Mouse (Mus musculus) CH12.LX (cell line): ENCODE measurements around the gene Sned1. TPM values are rescaled to one million over a fixed set of nuclear protein-coding genes. Genes with fewer than 3 reads are reported as not detected.

ENCODE experiments used
- DNase-seq: peaks from one replicate; pipeline ENCODE4 v3.0.0-alpha.2; 2013; ENCODE audit errors: extremely low read depth
- H3K27ac ChIP-seq: 2 replicates; pipeline ENCODE4 v1.5.1; 2012; ENCODE audit warnings: low read depth, mild to moderate bottlenecking, control low read depth, moderate library complexity; ENCODE audit not compliant: insufficient read depth
- H3K27me3 ChIP-seq: replicated peaks from 2 replicates; pipeline ENCODE3; 2012; ENCODE audit warnings: inconsistent platforms
- H3K36me3 ChIP-seq, 2 experiments: replicated peaks in 1 of 2; 2 replicates each; pipeline versions ENCODE3 to v1.6.1; 2012; ENCODE audit warnings: inconsistent platforms in 1 of 2, low read length in 1 of 2, mild to moderate bottlenecking in 1 of 2, mixed read lengths in 1 of 2, moderate library complexity in 1 of 2; ENCODE audit not compliant: control insufficient read depth in 1 of 2, insufficient read depth in 1 of 2
- H3K4me1 ChIP-seq, 2 experiments: 2 replicates each; pipeline ENCODE4 v1.6.1; 2012; ENCODE audit warnings: inconsistent platforms in 1 of 2, moderate library complexity in 1 of 2; ENCODE audit not compliant: insufficient read depth in 2 of 2, control insufficient read depth in 1 of 2
- H3K4me2 ChIP-seq: 2 replicates; pipeline ENCODE4 v1.6.1; 2012; ENCODE audit warnings: low read depth, mild to moderate bottlenecking, control low read depth; ENCODE audit not compliant: poor library complexity, insufficient read depth, severe bottlenecking
- H3K4me3 ChIP-seq, 3 experiments: fragments of 150-350 bp in 1 of 3; sonication (generic) in 1 of 3; replicated peaks in 1 of 3; 2 replicates each; pipeline versions ENCODE3 to v1.5.1; 2011 to 2012; ENCODE audit warnings: low read depth in 2 of 3, low read length in 2 of 3, mild to moderate bottlenecking in 2 of 3, moderate library complexity in 2 of 3, control low read depth in 1 of 3, improper control_type of control experiment in 1 of 3, inconsistent platforms in 1 of 3, mixed read lengths in 1 of 3; ENCODE audit not compliant: poor library complexity in 1 of 3
- H3K79me2 ChIP-seq: replicated peaks from 2 replicates; pipeline ENCODE4 v1.6.1; 2012; ENCODE audit warnings: mild to moderate bottlenecking, moderate library complexity; ENCODE audit not compliant: control insufficient read depth, poor library complexity, insufficient read depth, severe bottlenecking; ENCODE audit errors: extremely low read depth
- H3K9ac ChIP-seq: 2 replicates; pipeline ENCODE4 v1.6.1; 2012; ENCODE audit warnings: low read depth, mild to moderate bottlenecking, control low read depth, moderate library complexity; ENCODE audit not compliant: insufficient read depth
- H3K9me3 ChIP-seq: replicated peaks from 2 replicates; pipeline ENCODE3; 2012; ENCODE audit warnings: low read length, inconsistent platforms, mixed read lengths
- CHD1 ChIP-seq: IDR thresholded peaks from 2 replicates; pipeline ENCODE4 v1.6.1; 2012; ENCODE audit warnings: low read depth, low read length, improper control_type of control experiment, inconsistent platforms
- CHD2 ChIP-seq: IDR thresholded peaks from 2 replicates; pipeline ENCODE4 v1.6.1; 2011; ENCODE audit warnings: low read length, improper control_type of control experiment
- CTCF ChIP-seq, 2 experiments: IDR thresholded peaks in 1 of 2; conservative IDR thresholded peaks in 1 of 2; 2 replicates each; pipeline ENCODE4 v1.5.1; 2011 to 2012; ENCODE audit warnings: low read depth in 2 of 2, low read length in 2 of 2, improper control_type of control experiment in 1 of 2, inconsistent platforms in 1 of 2, mild to moderate bottlenecking in 1 of 2, moderate library complexity in 1 of 2
- GABPA ChIP-seq: IDR thresholded peaks from 2 replicates; pipeline ENCODE4 v1.6.1; 2012; ENCODE audit warnings: low read depth, low read length, improper control_type of control experiment, inconsistent platforms; ENCODE audit not compliant: insufficient replicate concordance
- HCFC1 ChIP-seq: IDR thresholded peaks from 2 replicates; pipeline ENCODE4 v1.6.1; 2012; ENCODE audit warnings: low read depth, mild to moderate bottlenecking, inconsistent platforms, low read length, improper control_type of control experiment
- IRF4 ChIP-seq: IDR thresholded peaks from 2 replicates; pipeline ENCODE4 v1.6.1; 2014; ENCODE audit warnings: low read depth, mild to moderate bottlenecking, inconsistent platforms, low read length, improper control_type of control experiment
- JUND ChIP-seq: conservative IDR thresholded peaks from 2 replicates; pipeline ENCODE4 v1.6.1; 2011; ENCODE audit warnings: low read depth, low read length, improper control_type of control experiment
- MAFK ChIP-seq: IDR thresholded peaks from 2 replicates; pipeline ENCODE4 v1.6.1; 2011; ENCODE audit warnings: low read length, improper control_type of control experiment; ENCODE audit not compliant: insufficient replicate concordance
- MXI1 ChIP-seq: IDR thresholded peaks from 2 replicates; pipeline ENCODE4 v1.6.1; 2011; ENCODE audit warnings: mild to moderate bottlenecking, low read depth, low read length, improper control_type of control experiment
- MYC ChIP-seq: IDR thresholded peaks from 2 replicates; pipeline ENCODE4 v1.6.1; 2011; ENCODE audit warnings: low read depth, mild to moderate bottlenecking, improper control_type of control experiment, low read length
- NELFE ChIP-seq: IDR thresholded peaks from 2 replicates; pipeline ENCODE4 v1.6.1; 2011; ENCODE audit warnings: low read depth, low read length, improper control_type of control experiment
- NRF1 ChIP-seq: IDR thresholded peaks from 2 replicates; pipeline ENCODE4 v1.6.1; 2014; ENCODE audit warnings: low read depth, mild to moderate bottlenecking, inconsistent platforms, low read length, improper control_type of control experiment, moderate library complexity
- PAX5 ChIP-seq: IDR thresholded peaks from 2 replicates; pipeline ENCODE4 v1.6.1; 2012; ENCODE audit warnings: low read length, inconsistent platforms, mixed read lengths
- RCOR1 ChIP-seq: conservative IDR thresholded peaks from 2 replicates; pipeline ENCODE4 v1.6.1; 2012; ENCODE audit warnings: low read depth, mild to moderate bottlenecking, inconsistent platforms, low read length, improper control_type of control experiment
- SMC3 ChIP-seq: IDR thresholded peaks from 2 replicates; pipeline ENCODE4 v1.6.1; 2011; ENCODE audit warnings: low read depth, low read length, improper control_type of control experiment
- TBP ChIP-seq: conservative IDR thresholded peaks from 2 replicates; pipeline ENCODE4 v1.6.1; 2011; ENCODE audit warnings: low read depth, low read length, improper control_type of control experiment
- USF1 ChIP-seq: IDR thresholded peaks from 2 replicates; pipeline ENCODE4 v1.6.1; 2014; ENCODE audit warnings: low read depth, mild to moderate bottlenecking, inconsistent platforms, low read length, improper control_type of control experiment
- ZC3H11A ChIP-seq: IDR thresholded peaks from 2 replicates; pipeline ENCODE4 v1.6.1; 2012; ENCODE audit warnings: low read depth, mild to moderate bottlenecking, inconsistent platforms, low read length, improper control_type of control experiment
- ZMIZ1 ChIP-seq: IDR thresholded peaks from 2 replicates; pipeline ENCODE4 v1.6.1; 2012; ENCODE audit warnings: low read depth, mild to moderate bottlenecking, inconsistent platforms, low read length, improper control_type of control experiment
- dilution Hi-C: fragments of 300-500 bp; cut with MboI; formaldehyde crosslinking; loops from 2 replicates; pipeline ENCODE4 v1.14.3; 2020; ENCODE audit warnings: low sequenced_read_pairs; ENCODE audit not compliant: extremely low pct_unique_long_range_greater_than_20kb, extremely low pct_ligation_motif_present
- in situ Hi-C: fragments of 300-500 bp; cut with MboI; formaldehyde crosslinking; loops from 3 replicates; pipeline ENCODE4 v1.14.3; 2019; ENCODE audit warnings: low sequenced_read_pairs, low pct_ligation_motif_present, low pct_unique_long_range_greater_than_20kb, mixed read lengths
- polyA plus RNA-seq: library from polyadenylated mRNA; unstranded; fragments of >175 nt; gene quantifications from 2 replicates; pipeline ENCODE4 v1.2.1, GENCODE M21; 2012; ENCODE audit warnings: low read depth; ENCODE audit not compliant: insufficient read length
- total RNA-seq, 2 experiments: library from RNA; depleted of rRNA; stranded (reverse); fragments of 300-350 nt in 1 of 2; fragments of >200 nt in 1 of 2; gene quantifications; 2 replicates each; pipeline ENCODE4 v1.2.3; 2012 to 2014

The Sned1 gene
- total and polyA plus RNA-seq, 3 experiments: 0.52 to 1.1 (median 0.59) TPM

GRCm38 (mm10) chr1:93227976-93228365 lies 7.7 kb upstream of the Sned1 start:
- Histone ChIP-seq H3K9me3 (no peaks in the 10 kb centered on the region), H3K4me1 (no peaks in the 10 kb centered on the region), H3K27ac (no peak overlapping the region), H3K4me3 (no peak overlapping the region), H3K4me2 (no peak overlapping the region), H3K79me2 (no peaks in the 10 kb centered on the region), H3K9ac (no peak overlapping the region), H3K27me3 (peaks cover 92% of the 10 kb centered on the region), H3K36me3 (no peaks in the 10 kb centered on the region)
- dilution Hi-C loops (no loop called here), in situ Hi-C loops (loop anchor here (10.0 kb wide), 1 partner anchor 57 kb away; no protein-coding TSS in a partner anchor)
- no peak for DNase-seq
- TF ChIP-seq USF1: no peak
- no peak for TF ChIP-seq NELFE
- TF ChIP-seq SMC3: no peak
- no peak for TF ChIP-seq CHD1
- no peak for TF ChIP-seq MXI1
- no peak for TF ChIP-seq IRF4
- TF ChIP-seq TBP: no peak
- TF ChIP-seq CTCF (conservative IDR thresholded peaks at IDR 0.05 in 1 of 2, IDR thresholded peaks at IDR 0.05 in 1 of 2; ENCODE audit: low read depth in 2 of 2, low read length in 2 of 2): no peak
- no peak for TF ChIP-seq HCFC1
- TF ChIP-seq MYC: no peak
- TF ChIP-seq PAX5: no peak
- no peak for TF ChIP-seq ZC3H11A
- no peak for TF ChIP-seq NRF1
- no peak for TF ChIP-seq GABPA
- no peak for TF ChIP-seq JUND
- no peak for TF ChIP-seq MAFK
- TF ChIP-seq RCOR1: no peak
- no peak for TF ChIP-seq ZMIZ1

- no peaks in the 10 kb centered on the region for H3K9me3 ChIP-seq
- no peak for DNase-seq
- no peak overlapping the region for H3K4me3 ChIP-seq
- in situ Hi-C loops: loop anchor here (10.0 kb wide), 1 partner anchor 56 kb away; no protein-coding TSS in a partner anchor
- H3K79me2 ChIP-seq: no peaks in the 10 kb centered on the region
- no peak overlapping the region for H3K27ac ChIP-seq
- dilution Hi-C loops: no loop called here
- no peaks in the 10 kb centered on the region for H3K36me3 ChIP-seq
- no peak overlapping the region for H3K4me2 ChIP-seq
- H3K9ac ChIP-seq: no peak overlapping the region
- H3K4me1 ChIP-seq: no peaks in the 10 kb centered on the region
- no peak for TF ChIP-seq ZC3H11A
- no peak for TF ChIP-seq NRF1
- TF ChIP-seq CHD2: no peak
- TF ChIP-seq RCOR1: no peak
- TF ChIP-seq, all 38 proteins: peak for 0
- peaks cover 91% of the 10 kb centered on the region for H3K27me3 ChIP-seq
Measured at GRCm38 (mm10) chr1:93229221-93229620, 6.4 kb upstream of the Sned1 start.
